Mouse (Mus musculus) heart, embryonic 12.5 days (tissue): ENCODE measurements around the gene Atat1. TPM values are rescaled to one million over a fixed set of nuclear protein-coding genes. Genes with fewer than 3 reads are reported as not detected.

ENCODE experiments used
- ATAC-seq: fragments of 200-750 bp; cut with Nextera tagmentation; 2 replicates; pipeline ENCODE4 v1.8.0; 2017; ENCODE audit warnings: moderate TSS enrichment, moderate library complexity; ENCODE audit not compliant: insufficient number of reproducible peaks, low FRiP score
- H3K27ac ChIP-seq: fragments of 300-500 bp; sonication (generic); 2 replicates; pipeline ENCODE4 v1.5.1; 2016; ENCODE audit warnings: mild to moderate bottlenecking, moderate library complexity; ENCODE audit not compliant: poor library complexity, severe bottlenecking
- H3K27me3 ChIP-seq: fragments of 300-500 bp; sonication (generic); replicated peaks from 2 replicates; pipeline ENCODE4 v1.6.1; 2016; ENCODE audit warnings: mild to moderate bottlenecking, moderate library complexity
- H3K36me3 ChIP-seq: fragments of 300-500 bp; sonication (generic); 2 replicates; pipeline ENCODE4 v1.6.1; 2016; ENCODE audit warnings: mild to moderate bottlenecking, moderate library complexity
- H3K4me1 ChIP-seq: fragments of 300-500 bp; sonication (generic); replicated peaks from 2 replicates; pipeline ENCODE4 v1.6.1; 2016; ENCODE audit warnings: mild to moderate bottlenecking
- H3K4me2 ChIP-seq: fragments of 300-500 bp; sonication (generic); 2 replicates; pipeline ENCODE4 v1.6.1; 2016; ENCODE audit warnings: mild to moderate bottlenecking, moderate library complexity
- H3K4me3 ChIP-seq: fragments of 300-500 bp; sonication (generic); 2 replicates; pipeline ENCODE4 v1.5.1; 2016; ENCODE audit warnings: mild to moderate bottlenecking
- H3K9ac ChIP-seq: fragments of 300-500 bp; sonication (generic); 2 replicates; pipeline ENCODE4 v1.6.1; 2016; ENCODE audit warnings: mild to moderate bottlenecking, moderate library complexity
- H3K9me3 ChIP-seq: fragments of 300-500 bp; sonication (generic); replicated peaks from 2 replicates; pipeline ENCODE4 v1.6.1; 2016; ENCODE audit warnings: mild to moderate bottlenecking, moderate library complexity
- WGBS: fragments of 180-500 bp; shearing (Covaris S2); methylation state at CpG from one replicate; pipeline ENCODE4 v1.1.7; 2016; 5-methylcytosine and 5-hydroxymethylcytosine counted together
- polyA plus RNA-seq: library from polyadenylated mRNA; unstranded; fragments of >200 nt; fragmentation: Nextera tagmentation; extraction: Ambion mirVana; gene quantifications from 2 replicates; pipeline ENCODE4 v1.2.1, GENCODE M21; 2016

Gene Atat1
- polyA plus RNA-seq, 1 experiment from 2014 or later: 56.4 TPM

DNA sequence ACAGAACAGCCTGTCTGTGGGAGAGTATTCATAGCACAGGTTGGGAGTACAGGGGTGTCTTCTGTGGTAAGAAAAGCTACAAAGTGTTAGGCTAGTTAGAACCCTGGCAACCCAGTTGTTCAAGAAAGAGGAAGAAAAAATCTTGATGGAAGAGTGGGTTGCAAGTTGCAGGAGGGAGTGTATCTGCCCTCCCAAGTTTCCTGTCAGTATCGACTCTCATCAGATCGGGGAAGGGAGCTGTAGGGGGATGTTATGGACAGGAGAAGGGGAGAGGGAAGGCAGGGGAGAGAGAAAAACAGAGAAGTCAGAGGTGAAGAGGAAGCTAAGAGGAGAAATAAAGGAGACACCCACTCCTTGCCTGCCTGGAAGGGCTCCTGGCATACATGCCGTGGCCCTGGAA, 9.2 kb downstream of the Atat1 start:
- WGBS: 86% methylated on average over 3 of the region's 3 CpGs
- no peak overlapping the region for H3K4me2 ChIP-seq
- H3K27ac ChIP-seq: no peak overlapping the region
- no peaks in the 10 kb centered on the region for H3K27me3 ChIP-seq
- no peak for ATAC-seq
- peak overlapping the region; percentile 11; the same call in 1 of the 2 replicates for H3K9ac ChIP-seq
- peaks cover 42% of the 10 kb centered on the region for H3K36me3 ChIP-seq
- H3K4me3 ChIP-seq: no peak overlapping the region
- peaks cover 26% of the 10 kb centered on the region for H3K4me1 ChIP-seq
- H3K9me3 ChIP-seq: no peaks in the 10 kb centered on the region

DNA sequence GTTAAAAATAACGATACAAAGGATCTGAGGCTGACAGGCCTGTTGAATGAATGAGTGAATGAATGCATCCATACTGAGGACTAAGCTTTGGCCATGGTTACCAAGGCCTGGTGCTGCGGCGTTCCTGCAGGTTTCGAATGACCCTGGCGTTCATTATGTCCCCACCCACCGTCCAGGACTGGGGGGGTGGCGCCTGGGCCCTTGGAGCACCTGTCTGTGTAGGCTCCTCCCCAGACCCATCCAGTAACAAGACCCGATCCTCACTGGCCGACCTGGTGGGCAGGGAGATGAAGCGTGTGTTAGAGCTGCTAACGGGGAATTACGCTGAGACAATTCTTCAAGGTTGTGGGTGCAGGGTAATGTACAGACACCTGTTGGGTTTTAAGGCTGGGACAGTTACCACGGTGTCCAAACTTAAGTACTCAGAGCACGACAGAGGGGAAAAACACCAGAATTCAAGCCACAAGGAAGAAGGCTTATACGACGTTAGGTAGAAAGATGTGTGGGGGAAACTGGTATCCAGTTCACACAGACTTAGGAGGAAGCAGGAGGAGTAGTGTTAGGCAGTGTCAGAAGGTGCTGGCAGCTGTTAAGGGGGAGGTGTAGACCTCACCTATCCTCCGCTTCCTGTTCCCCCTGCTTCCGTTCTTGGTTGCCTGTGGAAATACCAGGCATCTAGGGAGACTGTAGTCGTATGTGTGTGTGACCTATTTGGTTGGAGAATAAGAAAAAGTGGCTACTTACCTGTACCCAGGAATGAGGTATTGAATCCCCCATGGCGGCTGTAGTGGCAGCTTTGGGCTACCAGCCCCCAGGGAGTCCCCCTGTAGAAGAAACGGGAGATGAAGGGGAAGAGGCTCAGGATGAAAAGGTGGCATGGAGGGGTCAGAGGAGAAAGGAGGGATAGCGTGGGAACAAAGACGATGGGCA, 12.0 kb downstream of the Atat1 start:
- H3K4me1 ChIP-seq: peaks cover 20% of the 10 kb centered on the region
- H3K4me3 ChIP-seq: peak overlapping the region; percentile 95
- H3K36me3 ChIP-seq: peaks cover 42% of the 10 kb centered on the region
- no peaks in the 10 kb centered on the region for H3K9me3 ChIP-seq
- peak overlapping the region; percentile 17; the same call in 1 of the 2 replicates for H3K27ac ChIP-seq
- peak; percentile 23; the same call in 1 of the 2 replicates for ATAC-seq
- 42% methylated on average over 23 of the region's 23 CpGs for WGBS
- H3K27me3 ChIP-seq: no peaks in the 10 kb centered on the region
- H3K9ac ChIP-seq: peak overlapping the region; percentile 55
- peak overlapping the region; percentile 100 for H3K4me2 ChIP-seq

DNA sequence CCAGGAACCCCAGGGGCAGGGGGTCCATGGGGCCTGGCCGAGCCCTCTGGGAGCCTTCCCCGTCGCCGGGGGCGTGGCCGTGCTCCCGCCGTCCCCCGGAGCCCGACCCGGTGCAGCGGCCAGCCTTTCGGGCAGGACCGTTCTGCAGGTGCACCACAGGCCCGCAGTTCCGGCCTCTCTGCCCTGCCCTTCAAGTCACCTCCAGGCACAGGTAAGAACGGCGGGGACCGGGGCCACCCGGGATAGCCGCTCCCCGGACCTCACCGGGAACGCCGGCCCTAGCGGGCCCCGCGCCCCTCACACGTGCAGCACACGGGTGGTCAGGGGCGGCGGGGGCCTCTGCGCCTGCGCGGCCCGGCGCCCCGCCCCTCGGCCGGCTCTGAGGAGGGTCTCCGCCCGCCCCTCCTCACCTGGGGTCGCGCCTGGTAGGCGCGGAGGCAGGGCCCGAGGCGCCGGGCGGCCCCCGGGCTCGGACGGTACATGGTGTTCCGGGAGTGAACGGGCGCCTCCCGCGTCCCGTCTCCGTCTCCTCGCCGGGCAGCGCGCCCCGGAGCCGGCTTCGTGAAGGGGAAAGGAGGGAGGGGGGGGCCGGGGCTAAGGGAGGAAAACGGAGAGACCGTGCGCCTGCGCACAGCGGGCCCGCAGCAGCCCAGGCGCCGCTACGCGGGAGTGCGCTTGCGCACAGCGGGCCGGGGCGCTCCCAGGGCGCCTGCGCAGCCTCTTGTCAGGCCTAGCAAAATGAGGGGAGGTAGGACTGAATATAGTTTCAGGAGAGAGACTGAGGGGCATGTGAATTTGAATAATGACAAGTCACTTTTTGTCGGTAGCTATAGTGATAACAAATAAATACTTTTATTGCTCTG, 12.9 kb downstream of the Atat1 start, which contains the start of gene 2310061I04Rik:
Gene 2310061I04Rik, minus strand, starts transcription at position 651 of the 863 bp plus-strand sequence.
- WGBS: under 1% methylated on average over 86 of the region's 86 CpGs
- peak; percentile 90 for ATAC-seq
- peak within 1 kb of the TSS; percentile 95 for H3K4me3 ChIP-seq
- H3K4me2 ChIP-seq: peak within 1 kb of the TSS; percentile 100
- peak within 1 kb of the TSS; percentile 98 for H3K9ac ChIP-seq
- peaks cover 46% of the 10 kb centered on the region for H3K36me3 ChIP-seq
- H3K9me3 ChIP-seq: no peaks in the 10 kb centered on the region
- peak within 1 kb of the TSS; percentile 80 for H3K27ac ChIP-seq
- peaks cover 20% of the 10 kb centered on the region for H3K4me1 ChIP-seq
- H3K27me3 ChIP-seq: no peaks in the 10 kb centered on the region

DNA sequence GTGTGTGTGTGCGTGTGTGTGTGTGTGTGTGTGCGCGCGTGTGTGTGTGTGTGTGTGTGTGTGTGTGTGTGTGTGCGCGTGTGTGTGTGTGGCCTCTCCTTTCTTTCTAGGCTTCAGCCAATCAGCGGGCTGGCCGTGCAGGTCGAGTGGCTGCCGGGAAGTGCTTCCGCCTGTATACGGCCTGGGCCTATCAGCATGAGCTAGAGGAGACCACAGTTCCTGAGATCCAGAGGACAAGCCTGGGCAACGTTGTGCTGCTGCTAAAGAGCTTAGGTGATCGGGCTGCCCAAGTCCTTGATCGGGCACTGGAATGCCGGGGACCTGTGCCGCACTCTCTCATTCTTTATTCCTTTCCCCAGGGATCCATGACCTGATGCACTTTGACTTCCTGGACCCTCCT, 22.1 kb downstream of the Atat1 start:
- Histone ChIP-seq H3K4me1 (no peaks in the 10 kb centered on the region), H3K4me3 (no peak overlapping the region), H3K36me3 (peaks cover 96% of the 10 kb centered on the region), H3K27me3 (no peaks in the 10 kb centered on the region), H3K27ac (no peak overlapping the region), H3K9me3 (no peaks in the 10 kb centered on the region), H3K9ac (no peak overlapping the region), H3K4me2 (no peak overlapping the region)
- WGBS: 86% methylated on average over 13 of the region's 17 CpGs
- no peak for ATAC-seq

DNA sequence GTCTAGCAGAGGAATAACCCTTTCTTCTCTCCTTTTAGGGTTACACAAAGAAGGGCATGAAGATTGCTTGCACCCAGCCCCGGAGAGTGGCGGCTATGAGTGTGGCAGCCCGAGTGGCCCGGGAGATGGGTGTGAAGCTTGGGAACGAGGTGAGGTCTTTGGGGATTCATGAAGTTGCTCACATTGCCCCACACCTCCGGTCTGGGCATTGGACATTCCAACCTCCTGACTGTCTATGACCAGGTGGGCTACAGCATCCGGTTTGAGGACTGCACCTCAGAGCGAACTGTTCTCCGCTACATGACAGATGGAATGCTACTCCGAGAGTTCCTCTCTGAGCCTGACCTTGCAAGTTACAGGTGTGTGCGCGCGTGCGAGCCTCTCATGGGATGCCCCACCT, 26.1 kb downstream of the Atat1 start:
- Histone ChIP-seq H3K4me3 (no peak overlapping the region), H3K36me3 (peaks cover 74% of the 10 kb centered on the region), H3K9ac (no peak overlapping the region), H3K4me2 (no peak overlapping the region), H3K9me3 (no peaks in the 10 kb centered on the region), H3K4me1 (peaks cover 10% of the 10 kb centered on the region), H3K27ac (no peak overlapping the region), H3K27me3 (no peaks in the 10 kb centered on the region)
- WGBS: 91% methylated on average over 14 of the region's 14 CpGs
- ATAC-seq: no peak

DNA sequence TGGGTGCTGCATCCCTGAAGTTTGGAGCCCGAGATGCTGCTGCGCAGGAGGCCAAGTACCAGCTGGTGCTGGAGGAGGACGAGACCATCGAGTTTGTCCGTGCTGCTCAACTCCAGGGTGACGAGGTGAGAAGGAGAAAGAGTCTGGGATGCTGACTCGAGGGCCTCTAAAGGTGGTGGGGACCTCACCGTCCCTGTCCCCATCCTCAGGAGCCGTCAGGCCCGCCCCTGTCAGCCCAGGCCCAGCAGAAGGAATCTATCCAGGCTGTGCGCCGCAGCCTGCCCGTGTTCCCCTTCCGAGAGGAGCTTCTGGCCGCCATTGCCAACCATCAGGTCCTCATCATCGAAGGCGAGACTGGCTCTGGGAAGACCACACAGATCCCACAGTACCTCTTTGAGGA, 27.0 kb downstream of the Atat1 start:
- H3K9ac ChIP-seq: no peak overlapping the region
- no peak overlapping the region for H3K4me3 ChIP-seq
- no peaks in the 10 kb centered on the region for H3K27me3 ChIP-seq
- no peak overlapping the region for H3K4me2 ChIP-seq
- ATAC-seq: no peak
- peaks cover 10% of the 10 kb centered on the region for H3K4me1 ChIP-seq
- H3K27ac ChIP-seq: no peak overlapping the region
- WGBS: 90% methylated on average over 17 of the region's 17 CpGs
- peaks cover 66% of the 10 kb centered on the region for H3K36me3 ChIP-seq
- H3K9me3 ChIP-seq: no peaks in the 10 kb centered on the region

DNA sequence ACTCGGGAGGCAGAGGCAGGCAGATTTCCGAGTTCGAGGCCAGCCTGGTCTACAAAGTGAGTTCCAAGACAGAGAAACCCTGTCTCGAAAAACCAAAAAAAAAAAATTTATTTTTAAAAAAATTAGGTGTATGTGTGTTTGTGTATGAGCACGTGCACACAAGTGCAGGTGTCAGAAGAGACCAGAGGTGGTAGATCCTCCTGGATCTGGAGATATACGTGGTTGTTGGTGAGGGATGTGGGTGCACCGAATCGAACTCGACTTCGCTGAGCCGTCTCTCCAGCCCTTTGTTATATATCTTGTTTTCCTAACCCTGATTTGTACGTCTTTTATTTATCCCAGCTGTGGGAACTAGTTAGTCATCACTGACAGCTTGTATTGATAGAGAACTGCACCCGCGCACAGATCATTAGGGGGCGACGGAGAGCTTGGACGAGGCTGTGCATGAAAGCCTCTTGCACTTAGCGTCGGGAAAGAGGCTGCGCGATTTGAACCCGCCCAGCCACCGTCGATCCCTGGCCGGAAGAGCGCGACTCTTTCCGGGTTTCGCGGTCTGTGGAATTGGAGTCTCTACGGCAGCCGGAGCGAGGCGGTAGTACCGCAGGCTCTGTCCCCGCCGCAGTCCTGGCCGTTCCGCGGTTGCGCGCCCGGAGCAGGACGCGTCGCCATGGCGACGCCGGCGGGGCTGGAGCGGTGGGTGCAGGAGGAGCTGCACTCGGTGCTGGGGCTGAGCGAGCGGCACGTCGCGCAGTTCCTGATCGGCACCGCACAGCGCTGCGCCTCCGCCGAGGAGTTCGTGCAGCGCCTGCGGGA, 30.4 kb downstream of the Atat1 start, which contains the start of gene Dhx16:
Gene Dhx16, plus strand, starts transcription at position 575 of the 813 bp plus-strand sequence.
- H3K36me3 ChIP-seq: peaks cover 53% of the 10 kb centered on the region
- 5% methylated on average over 66 of the region's 66 CpGs for WGBS
- peak; percentile 90 for ATAC-seq

DNA sequence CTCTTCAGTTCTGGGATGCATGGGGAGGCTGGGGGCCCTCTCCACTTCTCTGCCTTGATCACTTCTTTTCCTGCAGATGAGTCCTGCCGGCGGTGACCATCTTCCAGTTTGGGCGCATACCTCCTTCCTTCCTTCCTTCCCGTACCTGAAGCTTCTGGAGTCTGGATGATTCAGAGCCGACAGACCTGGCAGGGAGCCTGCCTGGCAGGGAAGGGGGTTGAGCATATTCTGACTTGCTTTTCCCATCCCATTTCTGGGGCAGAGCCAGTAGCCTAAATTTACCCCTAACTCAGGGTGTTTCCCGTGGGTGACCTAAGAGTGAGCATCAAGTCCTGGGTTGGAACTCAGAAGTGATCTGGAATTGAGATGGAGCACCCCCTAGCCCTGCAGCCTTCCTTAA, 35.2 kb downstream of the Atat1 start:
- H3K36me3 ChIP-seq: peaks cover 45% of the 10 kb centered on the region
- no peak overlapping the region for H3K9ac ChIP-seq
- H3K4me1 ChIP-seq: peaks cover 31% of the 10 kb centered on the region
- 83% methylated on average over 6 of the region's 6 CpGs for WGBS
- no peak for ATAC-seq
- no peak overlapping the region for H3K27ac ChIP-seq
- H3K4me2 ChIP-seq: no peak overlapping the region
- H3K9me3 ChIP-seq: no peaks in the 10 kb centered on the region; the same call in 1 of the 2 replicates
- no peak overlapping the region for H3K4me3 ChIP-seq
- H3K27me3 ChIP-seq: no peaks in the 10 kb centered on the region

More for the DNA sequence above, 30.4 kb downstream of the Atat1 start, which contains the start of gene Dhx16:
- H3K4me2 ChIP-seq: peak within 1 kb of the TSS; percentile 79
- no peaks in the 10 kb centered on the region for H3K27me3 ChIP-seq
- peak within 1 kb of the TSS; percentile 86 for H3K4me3 ChIP-seq
- H3K4me1 ChIP-seq: peaks cover 10% of the 10 kb centered on the region
- no peaks in the 10 kb centered on the region for H3K9me3 ChIP-seq
- peak within 1 kb of the TSS; percentile 87 for H3K9ac ChIP-seq
- H3K27ac ChIP-seq: peak within 1 kb of the TSS; percentile 19; the same call in 1 of the 2 replicates

DNA sequence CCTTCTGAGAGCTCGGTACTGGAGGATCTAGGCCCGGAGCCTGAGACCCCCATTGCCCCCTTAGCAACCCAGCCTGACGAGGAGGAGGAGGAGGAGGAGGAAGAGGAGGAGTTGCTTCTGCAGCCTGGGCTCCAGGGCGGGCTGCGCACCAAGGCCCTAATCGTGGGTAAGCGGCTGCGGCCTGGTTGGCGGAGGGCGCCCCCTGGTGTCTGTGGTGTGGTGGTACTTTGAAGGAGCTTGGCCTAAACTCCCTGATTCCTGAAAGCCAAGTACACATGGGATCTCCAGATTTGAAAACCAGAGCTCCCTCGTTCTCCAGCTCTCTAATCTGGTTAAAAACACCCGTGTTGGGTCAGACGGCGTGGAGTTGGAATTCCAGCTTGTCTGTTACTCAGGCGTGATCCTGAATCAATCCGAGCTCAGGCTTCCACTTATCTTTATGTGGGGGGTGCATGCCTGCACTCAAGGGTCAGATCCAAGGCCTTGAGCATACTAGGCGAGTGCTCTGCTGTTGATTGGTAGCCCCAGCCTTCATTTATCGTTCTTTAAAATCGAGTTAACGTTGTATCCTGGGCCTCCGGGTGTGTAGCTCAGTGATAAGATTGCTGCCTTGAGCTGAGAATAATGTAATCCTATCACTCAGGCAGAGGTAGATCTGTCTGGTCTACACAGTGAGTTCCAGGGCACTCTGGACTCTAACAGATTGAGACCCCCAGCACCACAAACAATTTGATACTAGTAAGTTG, 35.9 kb downstream of the Atat1 start:
- no peak for ATAC-seq
- peaks cover 38% of the 10 kb centered on the region for H3K4me1 ChIP-seq
- no peaks in the 10 kb centered on the region for H3K27me3 ChIP-seq
- no peaks in the 10 kb centered on the region; the same call in 1 of the 2 replicates for H3K9me3 ChIP-seq
- 0 out of 2 replicates have a peak overlapping the region, but pooled peaks have one; percentile 26 for H3K27ac ChIP-seq
- H3K9ac ChIP-seq: peak overlapping the region; percentile 44
- H3K4me2 ChIP-seq: peak overlapping the region; percentile 33
- peaks cover 45% of the 10 kb centered on the region for H3K36me3 ChIP-seq
- peak overlapping the region; percentile 14 for H3K4me3 ChIP-seq
- WGBS: 22% methylated on average over 21 of the region's 21 CpGs
